Mouse (Mus musculus) skeletal muscle tissue, adult 2 months (tissue): ENCODE results near the gene Mrpl33.
A peak's percentile ranks its signal among the peaks of the same experiment; 100 is the strongest.
"Not testable (repeated sequence)": the region's sequence is repeated elsewhere in the genome, so short reads cannot be mapped to it uniquely, and the experiment has no call there.

Experiments
- DNase-seq: peaks from one replicate; pipeline ENCODE4 v3.0.0-alpha.2; 2012; ENCODE audit warnings: low read depth, low spot score

Mrpl33 gene

DNA sequence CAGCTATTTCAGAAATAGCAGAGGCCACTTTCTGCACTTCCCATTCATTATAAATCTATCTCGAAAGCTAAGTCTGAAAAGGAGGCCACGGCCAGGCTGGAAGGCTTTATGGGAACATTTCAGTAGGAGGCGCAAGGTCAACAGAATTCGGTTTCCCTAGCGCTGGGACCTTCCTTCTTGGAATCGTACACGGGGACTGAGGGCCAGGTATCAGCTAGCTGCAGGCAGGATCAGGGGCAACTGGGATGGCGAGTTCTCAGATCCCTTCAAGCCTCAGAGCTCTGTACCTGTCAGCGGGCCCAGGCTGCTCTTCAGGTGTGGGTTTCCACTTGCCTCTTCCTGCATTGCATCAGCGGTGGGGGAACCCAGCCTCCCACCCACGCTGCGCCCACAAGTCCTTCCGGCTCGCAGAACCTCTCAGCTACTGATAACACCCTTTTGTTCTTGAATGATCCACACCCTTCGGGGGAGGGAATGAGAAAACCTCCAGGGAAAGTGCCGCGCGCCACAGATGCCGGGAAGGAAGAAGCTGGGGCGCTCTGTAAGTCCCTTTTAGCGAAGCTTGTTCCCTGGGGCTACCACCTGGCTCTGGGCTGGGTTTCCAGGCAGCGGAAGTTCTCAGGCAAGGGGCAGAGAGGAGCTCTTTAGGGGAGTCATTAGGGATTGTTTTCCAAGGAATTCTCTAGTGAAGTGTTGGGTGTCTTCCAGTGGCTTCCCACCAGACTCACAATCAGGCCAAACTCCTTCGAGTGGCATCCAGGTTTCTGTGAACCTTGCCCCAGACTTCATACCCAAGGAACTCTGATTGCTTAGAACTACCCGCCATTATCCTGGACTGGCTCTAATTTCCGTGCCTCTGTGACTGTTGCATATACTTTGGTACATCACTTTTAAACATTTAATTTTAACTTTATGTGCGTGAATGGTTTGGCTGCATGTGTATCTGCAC lies at the start of gene Mrpl33:
Gene Mrpl33 (plus strand): TSS at position 455 of the 949 bp plus-strand sequence.
- DNase-seq = peak; percentile 55

DNA sequence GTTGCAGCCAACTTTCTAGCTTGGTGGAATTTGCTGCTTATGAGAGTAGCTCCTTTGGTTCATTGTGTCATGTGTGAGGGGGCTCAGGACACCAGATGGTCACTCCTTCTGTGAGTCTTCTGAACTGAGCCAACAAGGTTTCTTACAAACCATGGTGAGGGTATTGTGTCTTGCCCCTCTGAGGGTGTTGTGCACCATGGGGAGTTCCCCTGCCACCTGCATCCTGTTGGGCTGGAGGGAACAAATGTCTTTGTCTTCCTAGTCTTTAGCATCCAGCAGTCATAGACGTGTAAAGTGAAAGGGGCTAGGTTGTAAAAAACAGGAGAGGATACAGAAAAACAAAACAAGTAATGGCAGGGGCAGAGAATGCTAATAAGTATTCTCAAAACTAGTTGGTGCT lies 37.3 kb upstream of the Mrpl33 start:
- no peak for DNase-seq

DNA sequence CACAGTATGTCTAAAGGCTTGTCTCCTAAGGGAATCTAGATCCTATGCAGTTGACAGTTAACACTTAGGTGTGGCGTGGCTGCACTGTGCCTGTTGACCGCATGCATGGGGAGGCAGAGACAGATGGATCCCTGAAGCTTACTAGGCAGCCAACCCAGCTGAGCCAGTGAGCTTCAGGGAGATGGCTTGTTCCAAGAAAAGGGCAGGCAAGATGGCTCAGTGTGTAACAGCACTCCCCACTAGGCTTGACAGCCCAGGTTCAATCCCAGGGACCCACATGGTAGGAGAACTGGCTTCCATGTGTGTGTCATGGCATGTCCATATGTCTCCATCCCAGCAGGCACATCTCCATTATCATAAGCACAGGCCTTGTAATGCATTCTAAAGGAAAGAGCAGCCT lies 36.4 kb upstream of the Mrpl33 start:
- DNase-seq = no peak

DNA sequence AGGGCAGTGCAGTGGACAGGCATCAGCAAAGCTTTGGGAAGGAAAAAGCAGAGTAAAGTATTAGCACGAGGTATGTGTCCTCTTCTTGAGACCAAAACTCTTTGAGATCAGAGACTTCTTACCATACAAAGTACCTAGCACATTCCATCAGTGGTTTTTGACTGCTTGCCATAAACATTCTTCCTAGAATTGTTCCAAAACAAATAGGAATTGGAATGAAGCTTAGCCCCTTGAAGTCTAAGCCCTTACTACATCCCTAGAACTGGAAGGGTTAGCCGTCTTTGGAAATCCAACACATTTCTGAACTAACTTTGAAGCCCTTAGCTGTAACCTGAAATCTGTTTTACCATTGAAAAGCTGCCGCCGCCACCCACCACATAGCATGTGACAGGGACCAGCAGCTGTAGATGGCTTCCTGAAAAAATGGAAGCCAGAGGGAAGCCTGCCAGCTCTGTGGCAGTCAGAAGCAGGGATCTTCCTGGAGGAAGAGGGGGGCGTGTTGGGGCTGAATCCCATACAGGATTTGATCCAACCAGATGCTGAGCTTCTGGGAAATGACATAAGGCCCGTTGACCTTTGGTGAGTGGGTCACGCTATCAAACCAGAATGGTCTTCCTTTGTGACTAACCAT lies 34.6 kb upstream of the Mrpl33 start:
- no peak for DNase-seq

DNA sequence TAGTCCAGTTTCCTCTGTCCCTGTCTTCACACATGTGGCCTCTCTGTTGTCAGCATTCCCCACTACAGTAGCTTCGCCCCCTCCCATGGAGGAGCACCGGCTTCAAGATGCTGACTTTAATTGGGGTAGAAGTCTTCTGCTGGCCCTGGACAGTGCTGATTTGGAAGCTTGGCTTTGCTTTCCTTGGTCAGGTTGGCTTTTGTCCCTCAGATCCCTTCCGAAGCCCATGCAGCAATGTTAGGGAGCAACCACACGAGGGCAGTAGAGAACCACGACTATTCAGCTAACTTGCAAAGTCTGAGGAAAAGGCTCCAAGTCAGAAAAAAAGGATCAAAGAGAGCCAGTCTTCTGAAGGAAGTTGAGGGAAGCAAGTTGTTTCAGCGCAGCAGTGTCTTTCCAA lies 33.2 kb upstream of the Mrpl33 start:
- DNase-seq = peak; percentile 88

DNA sequence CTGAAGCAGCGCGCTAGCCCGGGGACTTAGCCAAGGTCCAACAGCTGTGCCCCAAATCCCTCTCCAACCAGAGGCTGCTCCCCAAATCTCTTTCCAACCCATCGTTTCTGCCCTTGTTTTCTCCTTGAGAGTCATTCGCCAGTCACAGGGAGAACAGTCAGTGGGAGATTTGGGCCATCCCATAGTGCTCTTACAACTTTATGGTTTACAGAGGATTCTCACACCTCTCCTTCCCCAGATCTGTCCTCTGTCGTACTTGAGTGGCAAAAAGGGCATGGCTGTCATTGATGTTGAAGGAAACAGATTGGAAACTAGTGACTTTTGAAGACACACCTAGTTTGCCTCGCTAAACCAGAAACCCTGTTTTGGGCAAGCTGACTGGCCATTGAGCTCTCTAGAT lies 32.8 kb upstream of the Mrpl33 start:
- no peak for DNase-seq

DNA sequence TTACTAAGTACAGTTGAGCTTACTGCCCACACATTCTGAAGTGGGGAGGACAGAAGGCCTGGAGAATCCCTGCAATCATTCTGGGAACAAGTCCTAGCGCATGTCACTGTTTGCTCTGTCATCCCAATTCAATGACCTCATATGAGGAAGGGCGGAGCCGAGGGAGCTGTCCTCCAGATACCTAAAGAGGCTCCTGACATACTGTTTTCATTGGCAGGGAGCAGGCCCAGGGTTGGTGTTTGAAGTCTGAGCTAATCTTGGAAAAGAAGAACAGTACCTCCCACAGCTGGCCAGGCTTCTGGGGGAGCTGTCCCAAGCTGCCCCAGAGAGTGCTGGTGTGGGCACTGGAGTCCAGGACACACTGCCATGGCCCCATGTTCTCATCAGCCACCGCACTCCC lies 31.8 kb upstream of the Mrpl33 start:
- DNase-seq = peak; percentile 57

DNA sequence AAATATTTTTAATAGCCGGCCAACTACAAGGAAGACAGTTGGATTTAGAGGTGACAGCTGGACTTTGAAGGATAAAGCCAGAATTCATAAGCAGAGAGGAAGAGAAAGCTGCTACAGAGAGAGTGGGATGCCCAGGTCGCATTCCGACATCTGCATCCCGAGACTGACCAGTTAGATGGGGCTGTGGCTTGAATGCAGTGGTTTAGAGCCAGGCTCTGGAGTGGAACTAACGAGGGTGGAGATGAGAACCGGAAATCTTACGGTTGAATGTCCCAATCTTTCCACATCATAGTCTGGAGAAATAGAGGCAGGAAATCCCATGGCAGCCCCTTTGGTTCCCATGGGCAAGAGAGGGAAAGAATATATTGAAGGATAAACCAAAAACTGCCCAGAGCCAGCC lies 30.7 kb upstream of the Mrpl33 start:
- no peak for DNase-seq

DNA sequence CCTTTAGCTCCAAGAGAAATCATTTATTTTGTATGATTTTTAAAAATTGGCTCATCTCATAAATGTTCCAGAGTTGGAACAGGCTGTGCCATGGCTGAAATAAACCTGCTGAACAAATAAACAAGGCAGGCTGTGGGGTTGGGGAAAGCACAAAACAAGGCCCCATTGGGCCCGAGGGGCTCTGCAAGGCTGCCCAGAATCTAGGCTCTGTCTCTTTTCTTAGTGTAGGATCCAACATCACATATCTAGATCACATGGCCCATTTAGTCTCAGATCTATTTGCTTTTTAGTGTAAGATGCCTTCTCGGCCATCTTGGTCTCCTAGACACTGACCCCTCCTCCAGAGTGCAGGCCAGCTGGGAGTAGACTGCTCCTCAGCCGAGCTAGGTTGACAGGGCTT lies 30.3 kb upstream of the Mrpl33 start:
- DNase-seq = no peak

DNA sequence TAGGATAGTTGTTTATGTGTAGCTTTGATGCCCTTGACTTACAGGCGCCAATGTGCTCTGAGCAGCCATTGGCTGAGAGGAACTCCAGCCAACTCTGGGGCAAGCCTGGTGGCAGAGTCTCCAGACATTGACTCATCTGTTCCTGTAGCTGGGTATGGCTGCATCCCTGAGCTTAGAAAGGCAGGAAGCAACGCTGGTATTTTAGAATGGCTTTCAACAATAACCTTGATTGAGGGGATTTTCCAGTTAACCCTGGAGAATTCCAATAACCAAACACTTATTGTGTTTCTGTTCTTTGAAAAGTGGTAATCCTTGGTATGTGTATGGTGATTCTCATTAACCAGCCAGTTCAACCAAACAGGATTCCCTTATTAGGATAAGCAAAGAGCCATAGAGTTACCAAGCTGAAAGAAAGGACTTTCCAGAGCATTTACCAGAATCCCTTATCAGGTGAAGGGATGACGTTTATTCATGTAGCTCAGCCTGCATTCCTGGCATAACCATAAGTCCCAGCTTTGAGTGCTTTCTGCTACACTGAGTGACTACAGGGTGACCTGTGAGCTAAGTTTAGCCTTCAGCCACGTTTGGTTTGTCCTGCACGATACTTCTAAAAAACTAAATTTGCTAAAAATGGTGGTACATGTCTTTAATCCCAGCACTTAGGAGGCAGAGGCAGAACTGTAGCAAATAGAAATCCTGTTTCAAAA lies 28.6 kb upstream of the Mrpl33 start:
- no peak for DNase-seq

DNA sequence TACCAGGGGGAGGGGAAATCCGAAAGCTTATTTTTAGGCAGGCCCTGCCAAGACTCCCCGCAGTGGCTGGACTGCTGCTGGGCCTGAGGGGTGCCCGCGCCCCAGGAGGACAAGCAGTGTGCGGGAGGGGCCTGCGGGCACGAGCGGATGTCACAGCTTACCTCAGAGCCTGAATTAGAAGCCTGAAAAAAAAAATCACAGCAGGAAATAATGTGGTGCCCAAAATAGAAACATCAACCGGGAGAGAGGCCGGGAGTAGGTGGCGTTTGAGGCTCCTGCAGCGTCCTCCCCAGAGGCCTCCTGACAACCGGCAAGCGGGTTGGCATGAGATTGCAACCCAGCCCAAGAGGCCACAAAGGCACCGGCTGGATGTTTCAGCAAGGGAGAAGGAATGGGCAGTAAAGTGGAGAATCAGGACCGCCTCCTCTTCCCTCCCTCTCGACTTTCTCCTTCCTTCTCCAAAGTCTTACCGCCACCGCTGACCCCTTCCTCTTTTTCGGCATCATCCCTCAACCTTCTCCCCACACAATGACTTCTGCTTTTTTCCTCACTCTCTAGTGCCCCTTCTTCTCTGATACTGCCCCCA lies 25.6 kb upstream of the Mrpl33 start:
- DNase-seq = peak; percentile 75

DNA sequence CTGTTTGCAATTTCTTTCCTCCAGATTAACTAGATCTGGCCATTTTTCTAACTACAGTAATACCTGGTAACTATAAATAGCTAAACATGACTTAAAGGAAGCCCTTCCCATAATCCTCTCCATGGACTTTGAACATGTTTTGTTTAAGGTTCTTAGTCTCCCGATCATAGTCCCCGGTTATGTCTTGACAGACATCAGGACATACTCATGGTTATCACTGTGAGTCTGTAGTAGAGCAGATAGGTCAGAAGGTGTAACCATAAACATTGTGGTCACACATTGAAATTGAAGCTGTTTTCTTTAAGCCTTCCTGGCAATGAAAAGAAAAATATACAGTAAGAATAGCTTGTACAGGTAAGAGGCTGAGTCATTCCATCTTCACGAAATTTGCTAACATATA lies 23.0 kb upstream of the Mrpl33 start:
- DNase-seq = no peak

DNA sequence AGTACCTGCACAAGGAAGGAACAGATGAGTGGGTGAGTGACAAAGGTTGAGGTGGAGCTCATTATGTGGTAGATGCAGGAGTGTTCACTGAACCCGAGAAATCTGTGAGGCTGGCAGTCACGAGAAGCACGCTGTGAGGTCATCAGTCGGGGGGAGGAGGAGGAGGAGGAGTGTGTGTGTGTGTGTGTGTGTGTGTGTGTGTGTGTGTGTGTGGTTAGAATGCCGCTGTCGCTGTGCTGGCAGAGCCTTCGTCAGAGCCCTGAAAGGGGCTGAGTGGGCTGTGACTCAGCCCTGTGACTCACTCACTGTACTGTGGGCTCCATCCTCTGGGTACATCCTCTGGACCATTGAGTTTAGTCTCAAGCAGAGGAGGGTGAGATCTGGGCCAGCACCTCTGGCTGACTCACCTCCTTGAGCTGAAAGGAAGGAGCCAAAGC lies 20.2 kb upstream of the Mrpl33 start:
- DNase-seq = no peak

DNA sequence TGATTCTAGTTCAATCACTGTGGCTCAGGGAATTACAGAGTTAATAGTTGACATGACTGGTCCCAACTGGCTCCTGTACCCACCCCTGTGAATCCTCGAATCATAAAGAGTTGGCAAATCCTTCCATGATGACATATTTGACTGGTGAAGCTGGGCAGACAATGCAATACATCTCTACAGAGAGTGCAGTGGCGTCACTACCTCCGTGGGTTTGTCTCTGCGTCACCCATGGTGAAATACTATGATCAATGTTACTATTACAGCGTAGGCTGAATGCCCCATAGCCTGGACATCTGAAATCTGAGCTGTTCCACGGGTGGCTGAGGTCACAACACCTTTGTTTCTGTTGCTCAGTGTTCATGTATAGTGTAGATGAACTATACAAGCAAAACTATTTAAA lies 15.5 kb upstream of the Mrpl33 start:
- DNase-seq = no peak

DNA sequence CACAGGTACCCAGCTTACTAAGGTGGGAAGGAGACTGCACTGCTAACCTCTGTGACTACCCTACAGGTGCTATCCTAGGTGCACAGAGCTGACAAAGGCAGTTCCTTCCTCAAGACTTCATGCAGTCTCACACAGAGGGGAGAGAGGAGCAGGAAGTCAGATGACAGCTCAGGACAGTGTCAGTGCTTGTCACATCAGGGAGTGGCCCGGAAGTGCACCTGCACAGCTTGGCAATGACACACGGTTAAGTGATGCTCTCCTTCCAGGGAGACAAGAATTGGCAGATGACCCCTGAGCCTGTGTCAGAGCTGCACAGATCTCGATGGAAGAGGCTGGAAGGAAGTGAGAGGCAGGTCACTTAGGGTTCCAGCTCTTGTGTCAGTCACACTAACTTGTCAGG lies 14.8 kb upstream of the Mrpl33 start:
- no peak for DNase-seq

DNA sequence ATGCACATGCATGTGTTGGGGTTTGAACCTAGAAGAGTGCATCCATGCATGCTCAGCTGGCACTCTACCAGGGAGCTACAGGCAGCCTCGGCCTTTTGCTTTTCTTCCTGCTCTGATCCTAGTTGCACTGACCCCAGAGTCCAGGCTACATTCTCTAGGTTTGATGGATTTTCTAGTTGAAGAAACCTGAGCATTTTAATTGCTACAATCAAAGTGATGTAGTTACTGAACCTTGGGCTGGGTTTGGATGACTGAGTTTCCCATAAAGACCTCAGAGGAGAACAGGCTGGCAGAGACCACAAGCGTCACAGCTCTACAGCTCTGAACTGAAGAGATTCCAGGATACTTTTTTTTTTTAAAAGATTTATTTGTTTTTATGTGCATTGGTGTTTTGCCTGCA lies 13.5 kb upstream of the Mrpl33 start:
- DNase-seq = no peak

DNA sequence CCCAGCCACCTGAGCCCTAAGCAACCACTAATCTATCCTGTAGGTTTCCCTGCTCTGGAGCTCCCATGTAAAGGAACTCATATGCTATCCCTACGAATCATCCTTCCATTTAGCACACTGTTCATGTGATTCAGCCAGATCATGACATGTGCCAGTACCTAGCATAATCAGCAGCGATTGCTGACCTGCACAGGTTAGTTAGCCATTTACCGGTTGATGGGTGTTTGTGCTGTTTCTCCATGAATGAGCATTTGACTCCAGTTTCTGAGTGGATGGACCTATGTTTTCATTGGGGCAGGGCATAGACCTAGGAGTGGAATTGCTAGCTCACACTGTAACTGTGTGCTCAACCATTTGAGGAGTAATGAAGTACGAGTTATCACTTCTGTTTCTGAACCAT lies 11.2 kb upstream of the Mrpl33 start:
- no peak for DNase-seq

DNA sequence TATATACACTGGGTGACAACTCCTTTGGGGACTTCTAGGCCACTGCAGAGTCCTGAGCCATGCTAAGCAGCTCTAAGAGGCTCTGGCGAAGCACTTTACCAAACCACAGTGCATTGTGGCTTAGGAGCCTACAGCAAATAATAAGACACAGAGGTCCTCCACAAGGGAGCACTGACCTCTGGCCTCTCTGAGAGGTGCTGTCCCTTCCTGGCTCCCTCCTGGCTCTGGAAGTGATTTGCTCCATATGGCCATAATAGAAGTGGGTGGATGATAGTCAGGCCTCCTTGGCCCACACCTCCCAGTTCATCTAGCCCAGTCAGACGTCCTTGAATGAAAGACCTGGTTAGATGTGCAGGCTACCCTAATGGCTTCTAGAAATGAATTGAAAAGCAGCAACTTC lies 8.7 kb upstream of the Mrpl33 start:
- DNase-seq = no peak

DNA sequence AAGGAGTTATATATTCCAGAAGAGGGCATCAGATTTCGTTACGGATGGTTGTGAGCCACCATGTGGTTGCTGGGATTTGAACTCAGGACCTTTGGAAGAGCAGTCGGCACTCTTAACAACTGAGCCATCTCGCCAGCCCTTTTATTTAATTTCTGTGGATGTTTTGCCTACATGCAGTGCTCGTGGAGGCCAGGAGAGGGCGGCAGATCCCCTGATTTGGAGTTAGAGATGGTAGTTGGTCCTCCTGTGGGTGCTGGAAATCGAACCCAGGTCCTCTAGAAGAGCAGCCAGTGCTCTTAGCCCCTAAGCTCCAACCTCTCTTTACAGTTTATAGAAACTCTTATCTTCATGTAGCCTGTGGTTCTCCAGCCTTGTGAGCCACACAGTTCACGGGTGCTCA lies 8.1 kb upstream of the Mrpl33 start:
- not testable (repeated sequence) for DNase-seq

DNA sequence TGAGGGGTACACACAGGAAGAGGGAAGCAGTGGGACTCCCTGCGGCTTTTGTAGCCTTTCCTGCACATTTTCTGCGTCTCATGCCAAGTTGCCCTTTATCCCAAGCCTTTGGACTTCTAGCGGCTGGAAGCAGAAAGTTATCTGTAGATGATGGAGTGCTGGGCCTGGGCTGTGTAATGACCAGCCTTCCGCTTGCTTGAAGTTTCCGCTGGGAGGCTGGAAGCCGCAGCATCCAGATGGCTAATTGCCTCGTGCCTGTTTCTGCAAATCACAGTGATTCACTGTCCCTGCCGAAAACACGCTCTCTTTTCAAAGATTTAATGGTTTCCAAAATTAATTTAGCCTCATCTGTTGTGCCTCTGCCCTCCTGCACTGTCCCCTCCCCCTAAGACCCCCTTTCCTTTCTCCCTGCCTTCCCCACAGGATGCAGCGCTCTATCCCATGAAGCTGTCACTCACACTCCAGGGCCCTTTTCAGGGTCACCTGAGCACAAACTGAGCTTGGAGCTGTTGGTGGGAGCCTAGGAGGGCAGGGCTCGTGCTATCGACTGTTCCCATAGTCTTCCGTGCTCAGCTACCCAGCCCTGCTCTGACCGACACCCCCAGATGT lies 6.9 kb upstream of the Mrpl33 start:
- DNase-seq = no peak

DNA sequence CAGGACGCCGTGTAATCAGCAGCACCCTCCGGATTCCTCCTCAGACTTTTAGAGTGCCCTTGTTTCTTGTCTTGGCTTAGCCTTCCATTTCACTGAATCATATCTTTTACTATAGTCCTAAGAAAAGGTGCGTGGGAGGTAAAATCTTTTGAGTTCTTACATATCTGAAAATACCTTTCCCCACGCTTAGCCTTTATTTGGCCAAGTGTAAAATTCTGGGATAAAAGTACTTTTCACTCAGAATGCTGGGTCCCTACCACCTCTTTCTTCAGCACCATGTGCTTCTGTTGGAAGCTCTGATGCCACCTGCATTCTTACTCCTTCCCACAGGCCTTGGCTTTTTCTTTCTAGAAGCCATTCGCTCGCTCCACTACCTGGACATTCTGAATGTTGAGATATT lies 5.6 kb upstream of the Mrpl33 start:
- no peak for DNase-seq

DNA sequence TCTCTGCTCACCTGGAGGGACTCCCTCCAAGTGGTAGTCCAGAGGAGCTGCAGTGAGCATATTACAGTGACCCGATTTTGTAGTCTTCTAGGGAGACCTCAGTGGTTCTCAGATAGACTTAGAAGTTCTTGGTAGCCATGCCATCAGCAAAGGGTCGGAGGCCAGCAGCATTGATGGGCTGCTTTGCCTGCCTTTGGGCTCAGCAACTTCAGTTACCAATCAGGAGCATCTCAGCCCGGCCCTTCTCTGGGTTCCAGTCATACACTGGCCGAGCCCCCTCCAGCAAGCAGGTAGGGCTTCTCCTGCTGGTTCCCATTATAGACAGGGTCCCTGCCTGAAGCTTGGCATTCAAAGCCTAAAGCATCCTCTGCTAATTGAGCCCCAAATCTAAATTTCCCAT lies 867 bp upstream of the Mrpl33 start:
- no peak for DNase-seq
